Mouse (Mus musculus) adrenal gland, postnatal 36 days (tissue): ENCODE data around the gene Lsm3. TPM values are rescaled to one million over a fixed set of nuclear protein-coding genes. Genes with fewer than 3 reads are reported as not detected.
"Not testable (repeated sequence)": the region's sequence is repeated elsewhere in the genome, so short reads cannot be mapped to it uniquely, and the experiment has no call there.

Experiments used
- DNase-seq, 2 experiments: peaks; one replicate each; pipeline ENCODE4 v3.0.0; 2021; ENCODE audit warnings: mixed read lengths in 1 of 2
- long read RNA-seq, 2 experiments: library from polyadenylated mRNA; stranded (forward); transcript quantifications; one replicate each; pipeline ENCODE4 v2.0.0; 2021; ENCODE audit warnings: borderline sequencing depth in 2 of 2
- total RNA-seq, 2 experiments: library from RNA; stranded (reverse); gene quantifications; 2 replicates each; pipeline ENCODE4 v1.2.3; 2021

Lsm3 gene
- 10 to 100 TPM; 34.1 to 36.5 TPM for total RNA-seq
- long read RNA-seq, experiment 1, transcript Lsm3-201 (4 exons, 743 nt): major isoform, 25 of 30 reads
- long read RNA-seq, experiment 1, partial matches to known transcripts: 4 of 30 reads
- long read RNA-seq, experiment 1, other reads (novel, unspliced or antisense): 1 of 30 reads
- long read RNA-seq, experiment 2, transcript Lsm3-201 (4 exons, 743 nt): major isoform, 11 of 16 reads
- long read RNA-seq, experiment 2, partial matches to known transcripts: 4 of 16 reads
- long read RNA-seq, experiment 2, other reads (novel, unspliced or antisense): 1 of 16 reads

- DNase-seq: peak; percentile 96 to 97
Observed at GRCm38 (mm10) chr6:91515545-91516449, at the start of gene Lsm3, which contains the start of gene Xpc. Lsm3 (plus strand) TSS chr6:91515928. Xpc (minus strand) TSS chr6:91515888.

GRCm38 (mm10) chr6:91467106-91467505 lies 48.6 kb upstream of the Lsm3 start:
- no peak for DNase-seq

- no peak for DNase-seq
Observed at GRCm38 (mm10) chr6:91470712-91471111, 45.0 kb upstream of the Lsm3 start.

- DNase-seq: not testable (repeated sequence)
Observed at GRCm38 (mm10) chr6:91471427-91471826, 44.3 kb upstream of the Lsm3 start.

GRCm38 (mm10) chr6:91472319-91472718 lies 43.4 kb upstream of the Lsm3 start:
- DNase-seq: no peak

- DNase-seq: peak; percentile 99
Observed at GRCm38 (mm10) chr6:91472868-91473804, 42.6 kb upstream of the Lsm3 start, which contains the start of the genes Chchd4 and Tmem43. Chchd4 (minus strand) TSS chr6:91473546. Tmem43 (plus strand) TSS chr6:91473703.

GRCm38 (mm10) chr6:91473805-91474440 lies 41.8 kb upstream of the Lsm3 start:
- DNase-seq: no peak

GRCm38 (mm10) chr6:91474441-91475190 lies 41.1 kb upstream of the Lsm3 start:
- DNase-seq: peak; percentile 61 to 73

GRCm38 (mm10) chr6:91476541-91476940 lies 39.2 kb upstream of the Lsm3 start:
- DNase-seq: no peak

GRCm38 (mm10) chr6:91483371-91483770 lies 32.4 kb upstream of the Lsm3 start:
- no peak for DNase-seq

GRCm38 (mm10) chr6:91486736-91487453 lies 28.8 kb upstream of the Lsm3 start:
- no peak for DNase-seq

GRCm38 (mm10) chr6:91488496-91489212 lies 27.1 kb upstream of the Lsm3 start:
- DNase-seq: peak; percentile 55 to 58

- no peak for DNase-seq
Observed at GRCm38 (mm10) chr6:91489872-91490271, 25.9 kb upstream of the Lsm3 start.

GRCm38 (mm10) chr6:91491004-91491403 lies 24.7 kb upstream of the Lsm3 start:
- peak in 1 of 2 experiments; percentile 32 for DNase-seq

- no peak for DNase-seq
Observed at GRCm38 (mm10) chr6:91493053-91493452, 22.7 kb upstream of the Lsm3 start.

GRCm38 (mm10) chr6:91494526-91494925 lies 21.2 kb upstream of the Lsm3 start:
- DNase-seq: no peak

GRCm38 (mm10) chr6:91503302-91503701 lies 12.4 kb upstream of the Lsm3 start:
- no peak for DNase-seq

- no peak for DNase-seq
Observed at GRCm38 (mm10) chr6:91506036-91506435, 9.7 kb upstream of the Lsm3 start.

- no peak for DNase-seq
Observed at GRCm38 (mm10) chr6:91508041-91508440, 7.7 kb upstream of the Lsm3 start.
